Mouse (Mus musculus): ENCODE measurements around the gene Cc2d1a.

- TF ChIP-seq EP300 (IDR thresholded peaks at IDR 0.05): no peak
- no peak for TF ChIP-seq CTCF (IDR thresholded peaks at IDR 0.05)
Observed at GRCm38 (mm10) chr8:84140838-84141237, 6.9 kb downstream of the Cc2d1a start.
